Mouse (Mus musculus): ENCODE data around the gene Ube2j1.

The Ube2j1 gene

GRCm38 (mm10) chr4:33012484-33012883, 18.7 kb upstream of the Ube2j1 start:
- no peak for DNase-seq (ENCODE audit: low spot score)

- peak; percentile 78 for DNase-seq (ENCODE audit: low spot score)
Measured at GRCm38 (mm10) chr4:33018361-33018999, 12.7 kb upstream of the Ube2j1 start.

GRCm38 (mm10) chr4:33024420-33024819, 6.8 kb upstream of the Ube2j1 start:
- no peak for DNase-seq (ENCODE audit: low spot score)

- DNase-seq (ENCODE audit: low spot score) = no peak
Measured at GRCm38 (mm10) chr4:33029104-33029503, 2.1 kb upstream of the Ube2j1 start.

- DNase-seq (ENCODE audit: low spot score) = peak; percentile 21
Measured at GRCm38 (mm10) chr4:33030264-33031194, 687 bp upstream of the Ube2j1 start.

GRCm38 (mm10) chr4:33032045-33032444, 829 bp downstream of the Ube2j1 start:
- DNase-seq (ENCODE audit: low spot score) = no peak

- DNase-seq (ENCODE audit: low spot score) = no peak
Measured at GRCm38 (mm10) chr4:33033515-33033914, 2.3 kb downstream of the Ube2j1 start.

- no peak for DNase-seq (ENCODE audit: low spot score)
Measured at GRCm38 (mm10) chr4:33039826-33040225, 8.6 kb downstream of the Ube2j1 start.

- no peak for DNase-seq (ENCODE audit: low spot score)
Measured at GRCm38 (mm10) chr4:33049601-33050000, 18.4 kb downstream of the Ube2j1 start.

GRCm38 (mm10) chr4:33052055-33052454, 20.8 kb downstream of the Ube2j1 start:
- no peak for DNase-seq (ENCODE audit: low spot score)

- DNase-seq (ENCODE audit: low spot score) = no peak
Measured at GRCm38 (mm10) chr4:33052650-33053049, 21.4 kb downstream of the Ube2j1 start.

- no peak for DNase-seq (ENCODE audit: low spot score)
Measured at GRCm38 (mm10) chr4:33054426-33054825, 23.2 kb downstream of the Ube2j1 start.

GRCm38 (mm10) chr4:33056317-33056716, 25.1 kb downstream of the Ube2j1 start:
- DNase-seq (ENCODE audit: low spot score) = no peak

- no peak for DNase-seq (ENCODE audit: low spot score)
Measured at GRCm38 (mm10) chr4:33057890-33058687, 26.9 kb downstream of the Ube2j1 start.

- DNase-seq (ENCODE audit: low spot score) = peak; percentile 40
Measured at GRCm38 (mm10) chr4:33061158-33061557, 29.9 kb downstream of the Ube2j1 start.

- DNase-seq (ENCODE audit: low spot score) = no peak
Measured at GRCm38 (mm10) chr4:33062981-33063380, 31.8 kb downstream of the Ube2j1 start, which contains the start of gene Gabrr2. Gene Gabrr2, plus strand, starts transcription at chr4:33062999.

GRCm38 (mm10) chr4:33064986-33065385, 33.8 kb downstream of the Ube2j1 start:
- DNase-seq (ENCODE audit: low spot score) = no peak

- peak; percentile 53 for DNase-seq (ENCODE audit: low spot score)
Measured at GRCm38 (mm10) chr4:33066223-33066960, 35.2 kb downstream of the Ube2j1 start.

GRCm38 (mm10) chr4:33067331-33067730, 36.1 kb downstream of the Ube2j1 start:
- no peak for DNase-seq (ENCODE audit: low spot score)

- DNase-seq (ENCODE audit: low spot score) = no peak
Measured at GRCm38 (mm10) chr4:33067826-33068225, 36.6 kb downstream of the Ube2j1 start.

- DNase-seq (ENCODE audit: low spot score) = no peak
Measured at GRCm38 (mm10) chr4:33068894-33069293, 37.7 kb downstream of the Ube2j1 start.

- DNase-seq (ENCODE audit: low spot score) = no peak
Measured at GRCm38 (mm10) chr4:33070326-33070725, 39.1 kb downstream of the Ube2j1 start.

Measured in yolk sac, embryonic 10.5 days (tissue).